Mouse (Mus musculus) cerebellum, adult 2 months (tissue): ENCODE data around the gene Hpse2.

Source experiments
- CTCF ChIP-seq: fragments of 200-500 bp; IDR thresholded peaks from 2 replicates; pipeline ENCODE4 v1.5.1; 2011; ENCODE audit warnings: low read depth, mild to moderate bottlenecking, control low read depth, low read length, moderate library complexity, borderline replicate concordance; ENCODE audit not compliant: insufficient read depth
- POLR2A ChIP-seq: fragments of 200-500 bp; IDR thresholded peaks from 2 replicates; pipeline ENCODE4 v1.6.1; 2011; ENCODE audit warnings: low read length, control low read depth, borderline replicate concordance; ENCODE audit not compliant: insufficient read depth

- no peak for TF ChIP-seq POLR2A
- no peak for TF ChIP-seq CTCF
Measured at GRCm38 (mm10) chr19:42838271-42838670, 549.9 kb downstream of the Hpse2 start.
